ENCODE assay signal across 15 mouse cellular contexts in genomic region chr13:59868011-59868649, GRCm38 (mm10). TPM values are rescaled to one million over a fixed set of nuclear protein-coding genes. Genes with fewer than 3 reads are reported as not detected.
DNase-seq lines count a peak whose midpoint lies in the region; ATAC-seq and TF ChIP-seq lines count a peak whose summit lies in the region.
"Had no signal": no experiment of that assay in that cellular context is flagged by ENCODE, and none has a peak within 500 bp of the region (broad histone marks: within the 10 kb centered on the region; RNA-seq: fewer than 3 reads in every experiment).

No protein-coding gene starts in this region.

- H3K27ac ChIP-seq in heart, adult 2 months = no peak overlapping the region
- H3K27ac ChIP-seq in liver, postnatal 0 days (ENCODE audit: low read depth) = no peak overlapping the region
- H3K27ac ChIP-seq in ES-E14 (ENCODE audit: insufficient read depth, low read depth, low read length, poor library complexity, severe bottlenecking) = no peak overlapping the region
- H3K27ac ChIP-seq in stomach, postnatal 0 days (replicated peaks) = no peak overlapping the region
- H3K27ac ChIP-seq: limb, embryonic 10.5 days; liver, embryonic 13.5 days; neural tube, embryonic 12.5 days had no signal

- H3K27me3 ChIP-seq in heart, adult 2 months (ENCODE audit: control insufficient read depth, insufficient read depth, low read length) = no peaks in the 10 kb centered on the region
- no peaks in the 10 kb centered on the region for H3K27me3 ChIP-seq in liver, postnatal 0 days (ENCODE audit: insufficient read depth, low read length)
- no peaks in the 10 kb centered on the region for H3K27me3 ChIP-seq in stomach, postnatal 0 days (ENCODE audit: control insufficient read depth, insufficient read depth, low read length)
- H3K27me3 ChIP-seq: liver, embryonic 13.5 days; neural tube, embryonic 12.5 days had no signal

- H3K9ac ChIP-seq in heart, adult 2 months (ENCODE audit: low read depth, low read length) = no peak overlapping the region
- H3K9ac ChIP-seq in liver, postnatal 0 days (replicated peaks) = no peak overlapping the region
- H3K9ac ChIP-seq in ES-E14 (ENCODE audit: insufficient read depth, low read depth, low read length, poor library complexity, severe bottlenecking) = no peak overlapping the region
- H3K9ac ChIP-seq in stomach, postnatal 0 days (ENCODE audit: low read length) = no peak overlapping the region
- H3K9ac ChIP-seq: liver, embryonic 13.5 days; neural tube, embryonic 12.5 days had no signal

- no peaks in the 10 kb centered on the region for H3K79me2 ChIP-seq in heart, adult 2 months (replicated peaks; ENCODE audit: control insufficient read depth, insufficient read depth, low read length)

- DNase-seq in heart, adult 2 months = no peak
- DNase-seq in heart, adult 8-10 months (ENCODE audit: low spot score) = no peak
- no peak for DNase-seq in liver, postnatal 0 days
- DNase-seq in liver (no peak), ES-E14 (ENCODE audit: low read depth, low spot score) (no peak)
- DNase-seq in stomach, postnatal 0 days (ENCODE audit: low spot score) = no peak
- DNase-seq in ovary, postnatal 36 days (ENCODE audit: low spot score) = no peak
- DNase-seq: adrenal gland, postnatal 25 days; cerebellum, adult 8-10 months; gastrocnemius, postnatal 25 days; liver, embryonic 13.5 days; lung, postnatal 36 days had no signal

- no peaks in the 10 kb centered on the region for H3K4me1 ChIP-seq in heart, adult 2 months (ENCODE audit: control insufficient read depth, insufficient read depth, low read length)
- H3K4me1 ChIP-seq in liver, postnatal 0 days (ENCODE audit: insufficient read depth) = no peaks in the 10 kb centered on the region
- peaks cover 0 to 3% of the 10 kb centered on the region in 2 experiments; a peak in 2 of 4 replicates for H3K4me1 ChIP-seq in ES-E14 (ENCODE audit: control insufficient read depth in 2 of 2, insufficient read depth in 2 of 2, low read length in 2 of 2, poor library complexity in 1 of 2)
- H3K4me1 ChIP-seq in stomach, postnatal 0 days (replicated peaks; ENCODE audit: control insufficient read depth, insufficient read depth) = no peaks in the 10 kb centered on the region
- H3K4me1 ChIP-seq: neural tube, embryonic 12.5 days had no signal

- no peak overlapping the region for H3K4me3 ChIP-seq in heart, adult 2 months
- no peak overlapping the region for H3K4me3 ChIP-seq in liver, postnatal 0 days (ENCODE audit: low read depth, low read length)
- no peak overlapping the region for H3K4me3 ChIP-seq in ES-E14 (ENCODE audit: insufficient read depth in 1 of 2, low read depth in 1 of 2, low read length in 2 of 2, poor library complexity in 1 of 2, severe bottlenecking in 1 of 2)
- no peak overlapping the region for H3K4me3 ChIP-seq in stomach, postnatal 0 days (ENCODE audit: low read depth, low read length)
- H3K4me3 ChIP-seq: limb, embryonic 10.5 days; liver, embryonic 13.5 days; neural tube, embryonic 12.5 days had no signal

- no peak for ATAC-seq in liver, postnatal 0 days
- no peak for ATAC-seq in stomach, postnatal 0 days (ENCODE audit: low FRiP score, low TSS enrichment)

- H3K4me2 ChIP-seq in liver, postnatal 0 days (ENCODE audit: low read depth, low read length) = no peak overlapping the region
- no peak overlapping the region for H3K4me2 ChIP-seq in stomach, postnatal 0 days (replicated peaks; ENCODE audit: low read depth)
- H3K4me2 ChIP-seq: heart, embryonic 11.5 days; liver, embryonic 13.5 days; neural tube, embryonic 12.5 days had no signal

- in situ Hi-C loops in ES-E14 (cut with MboI; ENCODE audit: low sequenced_read_pairs in 2 of 2, unreplicated experiment in 2 of 2) = no loop called here

- no peaks in the 10 kb centered on the region for H3K36me3 ChIP-seq in heart, adult 2 months (ENCODE audit: control insufficient read depth, insufficient read depth, low read length)
- H3K36me3 ChIP-seq in liver, postnatal 0 days (replicated peaks; ENCODE audit: insufficient read depth, low read length) = no peaks in the 10 kb centered on the region
- H3K36me3 ChIP-seq in ES-E14 (ENCODE audit: control insufficient read depth, insufficient read depth, low read length, poor library complexity, severe bottlenecking) = no peaks in the 10 kb centered on the region
- no peaks in the 10 kb centered on the region for H3K36me3 ChIP-seq in stomach, postnatal 0 days (ENCODE audit: control insufficient read depth, insufficient read depth, low read length)
- H3K36me3 ChIP-seq: limb, embryonic 10.5 days; liver, embryonic 13.5 days; neural tube, embryonic 12.5 days had no signal

- no peak for TF ChIP-seq EP300 in heart, adult 2 months (IDR thresholded peaks at IDR 0.05; ENCODE audit: insufficient read depth, low read depth, low read length)
- no peak for TF ChIP-seq EP300 in liver, postnatal 0 days (IDR thresholded peaks at IDR 0.05; ENCODE audit: low read depth)
- no peak for TF ChIP-seq EP300 in stomach, postnatal 0 days (optimal IDR thresholded peaks at IDR 0.05)

- peak; percentile 44 for TF ChIP-seq CTCF in heart, adult 2 months (IDR thresholded peaks at IDR 0.05)
- TF ChIP-seq CTCF in liver, postnatal 0 days (IDR thresholded peaks at IDR 0.05; ENCODE audit: low read depth) = peak; percentile 41
- TF ChIP-seq CTCF in stomach, postnatal 0 days (IDR thresholded peaks at IDR 0.05; ENCODE audit: low read depth) = peak; percentile 53

- intact Hi-C loops in heart, adult 2 months (cut with DNase I) = no loop called here

- WGBS in heart, adult 2 months = 58% methylated on average over 9 of the region's 9 CpGs
- WGBS in liver, postnatal 0 days (ENCODE audit: insufficient replicate concordance) = 74% methylated on average over 9 of the region's 9 CpGs
- 73% methylated on average over 9 of the region's 9 CpGs for WGBS in stomach, postnatal 0 days

- no peaks in the 10 kb centered on the region for H3K9me3 ChIP-seq in liver, postnatal 0 days (ENCODE audit: low read length)
- H3K9me3 ChIP-seq in ES-E14 (ENCODE audit: control insufficient read depth, insufficient read depth, low read depth, low read length) = no peaks in the 10 kb centered on the region
- no peaks in the 10 kb centered on the region for H3K9me3 ChIP-seq in stomach, postnatal 0 days (ENCODE audit: control insufficient read depth, low read length)
- H3K9me3 ChIP-seq: limb, embryonic 10.5 days; neural tube, embryonic 12.5 days had no signal

- TF ChIP-seq POLR2A in heart, adult 2 months (IDR thresholded peaks at IDR 0.05; ENCODE audit: insufficient read depth, low read depth, low read length) = no peak

TF ChIP-seq in ES-E14, 5 proteins besides CTCF, POLR2A, EP300 and RAD21:
- no peak for TF ChIP-seq ZNF384 (IDR thresholded peaks at IDR 0.05; ENCODE audit: low read depth, low read length)
- peak; percentile 34; the same call in 1 of the 2 replicates for TF ChIP-seq ZC3H11A (IDR thresholded peaks at IDR 0.05; ENCODE audit: borderline replicate concordance, low read depth, low read length)

RNA-seq across cellular contexts. Expression of gene Tut7, which starts 45.2 kb away (rescaled TPM):
- total RNA-seq in heart, adult 2 months (2021) = 10 to 100 TPM; 41.6 to 45.1 TPM
- 10.3 and 16.3 TPM in 2 replicates for polyA plus RNA-seq in heart, adult 2 months (2012; rRNA removed)
- total RNA-seq in heart, adult 8-10 months (2022) = 10 to 100 TPM; 35.5 to 42.0 (median 39.5) TPM
- polyA plus RNA-seq in liver, postnatal 0 days (2015; fragmentation: Nextera tagmentation; extraction: Ambion mirVana) = 33.8 and 37.6 TPM in 2 replicates
- 27.5 and 31.1 TPM in 2 replicates for total RNA-seq in ES-E14 (2012; rRNA removed)
- 29.1 and 31.6 TPM in 2 replicates for polyA plus RNA-seq in stomach, postnatal 0 days (2015; fragmentation: Nextera tagmentation; extraction: Ambion mirVana)
